Mouse (Mus musculus): ENCODE results near the gene Kif21a. TPM values are rescaled to one million over a fixed set of nuclear protein-coding genes. Genes with fewer than 3 reads are reported as not detected.

Kif21a gene
- polyA plus RNA-seq, 1 experiment from 2014 or later, result 5.1 TPM

DNA sequence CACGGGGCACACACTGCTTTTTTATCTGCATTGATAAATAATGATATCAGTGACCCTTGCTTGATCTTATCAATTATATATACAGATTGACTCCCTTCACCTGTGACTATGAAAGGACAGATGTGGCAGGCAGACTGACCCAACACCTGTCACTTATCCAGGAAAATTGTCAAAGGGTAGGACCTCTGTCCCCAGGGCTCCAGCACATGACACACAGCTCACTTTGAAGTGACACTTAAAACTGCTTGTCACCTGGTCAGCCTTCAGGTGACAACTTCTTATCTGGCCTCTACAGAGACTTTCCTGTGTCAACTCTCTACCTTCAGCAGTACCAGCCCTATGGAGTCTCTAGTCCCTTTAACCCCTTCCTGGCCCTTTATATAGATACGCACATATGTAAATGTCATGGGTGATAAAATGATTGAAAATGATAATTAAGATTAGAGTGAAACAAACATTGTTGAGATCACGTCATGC, 7.2 kb upstream of the Kif21a start:
- H3K27me3 ChIP-seq (ENCODE audit: control insufficient read depth, insufficient read depth, low read length), result no peaks in the 10 kb centered on the region
- no peak overlapping the region for H3K9ac ChIP-seq (ENCODE audit: low read length)
- H3K4me1 ChIP-seq (ENCODE audit: control insufficient read depth, insufficient read depth, low read length), result peaks cover 10% of the 10 kb centered on the region
- no peaks in the 10 kb centered on the region for H3K36me3 ChIP-seq (ENCODE audit: control insufficient read depth, insufficient read depth)
- no peak overlapping the region for H3K4me3 ChIP-seq (ENCODE audit: low read length)
- 56% methylated on average over 3 of the region's 3 CpGs for WGBS
- ATAC-seq (replicated peaks; ENCODE audit: extremely low read depth, insufficient read depth, low FRiP score), result no peak
- no peak overlapping the region for H3K4me2 ChIP-seq (ENCODE audit: low read depth, low read length)
- H3K27ac ChIP-seq (ENCODE audit: low read length), result no peak overlapping the region
- H3K9me3 ChIP-seq (replicated peaks; ENCODE audit: control insufficient read depth, low read length), result no peaks in the 10 kb centered on the region

DNA sequence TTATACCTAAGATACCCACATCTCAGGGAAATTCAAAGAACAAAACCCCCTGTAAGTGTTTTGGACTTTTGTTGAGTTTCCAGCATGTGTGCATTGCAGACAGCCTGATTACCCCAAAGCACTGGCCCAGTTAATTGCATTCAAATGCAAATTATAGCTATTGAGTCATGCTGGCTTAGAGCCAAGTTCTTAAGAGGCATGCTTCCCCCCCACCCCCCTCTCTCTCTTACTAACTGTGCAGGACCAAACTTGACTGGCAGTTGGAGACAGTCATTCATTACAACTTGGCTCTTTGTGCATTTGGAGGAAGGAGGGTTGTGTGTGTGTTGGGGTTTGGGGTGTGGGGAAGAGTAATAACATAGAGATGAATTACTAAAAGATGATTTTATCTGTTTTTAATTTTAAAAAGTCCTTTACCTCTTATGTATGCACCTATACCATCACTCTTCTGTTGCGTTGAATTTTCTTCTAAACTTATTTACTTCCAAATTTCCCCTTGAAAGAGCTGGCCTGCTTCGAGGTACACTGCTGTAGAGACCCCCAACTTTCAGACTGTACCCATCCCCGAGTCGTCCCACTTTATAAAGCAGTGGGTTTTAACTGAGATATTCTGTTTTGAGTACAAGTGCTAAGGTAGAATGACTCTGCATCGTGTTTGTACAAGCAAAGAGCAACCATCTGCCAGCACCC, 6.6 kb upstream of the Kif21a start:
- Histone ChIP-seq H3K27ac (ENCODE audit: low read length) (no peak overlapping the region), H3K9ac (ENCODE audit: low read length) (no peak overlapping the region), H3K27me3 (ENCODE audit: control insufficient read depth, insufficient read depth, low read length) (no peaks in the 10 kb centered on the region), H3K4me3 (ENCODE audit: low read length) (no peak overlapping the region), H3K4me2 (ENCODE audit: low read depth, low read length) (no peak overlapping the region), H3K9me3 (replicated peaks; ENCODE audit: control insufficient read depth, low read length) (no peaks in the 10 kb centered on the region), H3K36me3 (ENCODE audit: control insufficient read depth, insufficient read depth) (no peaks in the 10 kb centered on the region), H3K4me1 (ENCODE audit: control insufficient read depth, insufficient read depth, low read length) (peaks cover 10% of the 10 kb centered on the region)
- 52% methylated on average over 5 of the region's 5 CpGs for WGBS
- no peak for ATAC-seq (replicated peaks; ENCODE audit: extremely low read depth, insufficient read depth, low FRiP score)

- H3K27me3 ChIP-seq (ENCODE audit: control insufficient read depth, insufficient read depth, low read length), result no peaks in the 10 kb centered on the region
- H3K9me3 ChIP-seq (replicated peaks; ENCODE audit: control insufficient read depth, low read length), result no peaks in the 10 kb centered on the region
- peaks cover 6% of the 10 kb centered on the region for H3K4me1 ChIP-seq (ENCODE audit: control insufficient read depth, insufficient read depth, low read length)
- peak overlapping the region; percentile 88 for H3K9ac ChIP-seq (ENCODE audit: low read length)
- peak overlapping the region; percentile 95 for H3K4me3 ChIP-seq (ENCODE audit: low read length)
- peak overlapping the region; percentile 91 for H3K4me2 ChIP-seq (ENCODE audit: low read depth, low read length)
- H3K27ac ChIP-seq (ENCODE audit: low read length), result peak overlapping the region; percentile 87
- 2% methylated on average over 44 of the region's 47 CpGs for WGBS
- no peaks in the 10 kb centered on the region for H3K36me3 ChIP-seq (ENCODE audit: control insufficient read depth, insufficient read depth)
- peak; percentile 51 for ATAC-seq (replicated peaks; ENCODE audit: extremely low read depth, insufficient read depth, low FRiP score)
These were observed 725 bp downstream of the Kif21a start for GRCm38 (mm10) chr15:91048951-91049495.

- no peak overlapping the region for H3K4me3 ChIP-seq (ENCODE audit: low read length)
- no peak overlapping the region for H3K9ac ChIP-seq (ENCODE audit: low read length)
- H3K27ac ChIP-seq (ENCODE audit: low read length), result no peak overlapping the region
- 87% methylated on average over 11 of the region's 11 CpGs for WGBS
- H3K9me3 ChIP-seq (replicated peaks; ENCODE audit: control insufficient read depth, low read length), result no peaks in the 10 kb centered on the region
- no peaks in the 10 kb centered on the region for H3K36me3 ChIP-seq (ENCODE audit: control insufficient read depth, insufficient read depth)
- no peak overlapping the region for H3K4me2 ChIP-seq (ENCODE audit: low read depth, low read length)
- no peak for ATAC-seq (replicated peaks; ENCODE audit: extremely low read depth, insufficient read depth, low FRiP score)
- H3K4me1 ChIP-seq (ENCODE audit: control insufficient read depth, insufficient read depth, low read length), result peaks cover 6% of the 10 kb centered on the region; the same call in 1 of the 2 replicates
- H3K27me3 ChIP-seq (ENCODE audit: control insufficient read depth, insufficient read depth, low read length), result no peaks in the 10 kb centered on the region
These were observed 2.1 kb downstream of the Kif21a start for GRCm38 (mm10) chr15:91047627-91048026.

GRCm38 (mm10) chr15:91046506-91046905, 3.2 kb downstream of the Kif21a start:
- Histone ChIP-seq H3K27ac (ENCODE audit: low read length) (no peak overlapping the region), H3K4me1 (ENCODE audit: control insufficient read depth, insufficient read depth, low read length) (peaks cover 6% of the 10 kb centered on the region; the same call in 1 of the 2 replicates), H3K36me3 (ENCODE audit: control insufficient read depth, insufficient read depth) (no peaks in the 10 kb centered on the region), H3K4me2 (ENCODE audit: low read depth, low read length) (no peak overlapping the region), H3K27me3 (ENCODE audit: control insufficient read depth, insufficient read depth, low read length) (no peaks in the 10 kb centered on the region), H3K4me3 (ENCODE audit: low read length) (no peak overlapping the region), H3K9me3 (replicated peaks; ENCODE audit: control insufficient read depth, low read length) (no peaks in the 10 kb centered on the region), H3K9ac (ENCODE audit: low read length) (no peak overlapping the region)
- ATAC-seq (replicated peaks; ENCODE audit: extremely low read depth, insufficient read depth, low FRiP score), result no peak
- WGBS, result 66% methylated on average over 8 of the region's 8 CpGs

GRCm38 (mm10) chr15:91043263-91043662, 6.5 kb downstream of the Kif21a start:
- Histone ChIP-seq H3K9ac (ENCODE audit: low read length) (no peak overlapping the region), H3K4me3 (ENCODE audit: low read length) (no peak overlapping the region), H3K27me3 (ENCODE audit: control insufficient read depth, insufficient read depth, low read length) (no peaks in the 10 kb centered on the region), H3K36me3 (ENCODE audit: control insufficient read depth, insufficient read depth) (no peaks in the 10 kb centered on the region), H3K4me1 (ENCODE audit: control insufficient read depth, insufficient read depth, low read length) (no peaks in the 10 kb centered on the region), H3K27ac (ENCODE audit: low read length) (no peak overlapping the region), H3K4me2 (ENCODE audit: low read depth, low read length) (no peak overlapping the region), H3K9me3 (replicated peaks; ENCODE audit: control insufficient read depth, low read length) (no peaks in the 10 kb centered on the region)
- no peak for ATAC-seq (replicated peaks; ENCODE audit: extremely low read depth, insufficient read depth, low FRiP score)
- 81% methylated on average over 4 of the region's 4 CpGs for WGBS

DNA sequence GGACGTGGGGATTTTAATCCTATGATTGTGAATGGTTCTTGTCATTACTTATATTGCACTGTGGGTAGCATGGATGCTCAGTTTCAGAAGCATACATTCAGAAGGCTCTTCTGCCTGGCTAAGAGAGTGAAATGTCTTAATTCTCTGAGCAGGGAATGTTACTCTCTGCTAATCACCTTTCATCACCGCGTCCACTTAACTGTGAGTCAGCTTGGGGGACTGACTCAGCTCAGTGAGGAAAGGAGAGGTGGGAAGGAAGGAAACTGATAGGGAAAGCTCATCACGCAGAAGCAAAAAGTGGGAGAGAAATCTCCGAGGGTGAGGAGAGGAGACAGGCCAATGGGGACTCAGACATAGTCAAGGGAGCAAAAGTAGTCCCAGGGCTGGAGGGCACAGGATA, 10.9 kb downstream of the Kif21a start:
- H3K9ac ChIP-seq (ENCODE audit: low read length), result no peak overlapping the region
- 41% methylated on average over 5 of the region's 5 CpGs for WGBS
- H3K27ac ChIP-seq (ENCODE audit: low read length), result no peak overlapping the region
- H3K27me3 ChIP-seq (ENCODE audit: control insufficient read depth, insufficient read depth, low read length), result no peaks in the 10 kb centered on the region
- H3K4me2 ChIP-seq (ENCODE audit: low read depth, low read length), result no peak overlapping the region
- no peaks in the 10 kb centered on the region for H3K4me1 ChIP-seq (ENCODE audit: control insufficient read depth, insufficient read depth, low read length)
- H3K4me3 ChIP-seq (ENCODE audit: low read length), result no peak overlapping the region
- H3K9me3 ChIP-seq (replicated peaks; ENCODE audit: control insufficient read depth, low read length), result no peaks in the 10 kb centered on the region
- H3K36me3 ChIP-seq (ENCODE audit: control insufficient read depth, insufficient read depth), result no peaks in the 10 kb centered on the region
- no peak for ATAC-seq (replicated peaks; ENCODE audit: extremely low read depth, insufficient read depth, low FRiP score)

DNA sequence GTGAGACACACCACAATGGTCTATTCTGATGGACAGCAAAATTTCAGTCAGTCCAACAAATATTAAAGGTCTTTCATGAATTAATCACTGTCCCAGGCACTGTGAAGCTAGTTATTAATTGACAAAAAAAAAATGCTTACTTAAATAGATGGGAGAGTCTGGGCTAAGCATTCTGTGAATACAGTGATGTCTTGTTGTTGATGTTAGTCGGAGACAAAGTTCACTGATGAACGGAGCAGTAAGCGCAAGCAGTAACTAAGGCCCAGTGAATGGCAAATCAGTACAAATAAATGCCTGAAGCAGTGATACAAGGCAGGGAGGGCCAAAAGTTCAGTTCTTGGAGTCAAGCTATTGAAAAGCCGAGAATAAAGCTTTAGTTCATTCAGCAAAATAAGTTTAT, 15.7 kb downstream of the Kif21a start:
- Histone ChIP-seq H3K27me3 (ENCODE audit: control insufficient read depth, insufficient read depth, low read length) (no peaks in the 10 kb centered on the region), H3K4me3 (ENCODE audit: low read length) (no peak overlapping the region), H3K9ac (ENCODE audit: low read length) (no peak overlapping the region), H3K4me1 (ENCODE audit: control insufficient read depth, insufficient read depth, low read length) (no peaks in the 10 kb centered on the region), H3K9me3 (replicated peaks; ENCODE audit: control insufficient read depth, low read length) (no peaks in the 10 kb centered on the region; the same call in 1 of the 2 replicates), H3K4me2 (ENCODE audit: low read depth, low read length) (no peak overlapping the region), H3K27ac (ENCODE audit: low read length) (no peak overlapping the region), H3K36me3 (ENCODE audit: control insufficient read depth, insufficient read depth) (no peaks in the 10 kb centered on the region)
- WGBS, result 87% methylated on average over 4 of the region's 4 CpGs
- ATAC-seq (replicated peaks; ENCODE audit: extremely low read depth, insufficient read depth, low FRiP score), result no peak

- H3K36me3 ChIP-seq (ENCODE audit: control insufficient read depth, insufficient read depth), result no peaks in the 10 kb centered on the region
- H3K9me3 ChIP-seq (replicated peaks; ENCODE audit: control insufficient read depth, low read length), result no peaks in the 10 kb centered on the region; the same call in 1 of the 2 replicates
- no peak overlapping the region for H3K4me2 ChIP-seq (ENCODE audit: low read depth, low read length)
- no peak overlapping the region for H3K4me3 ChIP-seq (ENCODE audit: low read length)
- no peaks in the 10 kb centered on the region for H3K27me3 ChIP-seq (ENCODE audit: control insufficient read depth, insufficient read depth, low read length)
- H3K9ac ChIP-seq (ENCODE audit: low read length), result no peak overlapping the region
- no peaks in the 10 kb centered on the region for H3K4me1 ChIP-seq (ENCODE audit: control insufficient read depth, insufficient read depth, low read length)
- H3K27ac ChIP-seq (ENCODE audit: low read length), result no peak overlapping the region
- no peak for ATAC-seq (replicated peaks; ENCODE audit: extremely low read depth, insufficient read depth, low FRiP score)
- WGBS, result 79% methylated on average over 6 of the region's 6 CpGs
These were observed 16.2 kb downstream of the Kif21a start for GRCm38 (mm10) chr15:91033529-91033928.

Data from heart, embryonic 16.5 days (tissue).